Mouse (Mus musculus): ENCODE measurements at regions not wholly inside any gene's neighbourhood (a gene's known extent, or its start where the extent isn't known, plus 50 kb on each side); places are given as distances from the start of the nearest gene placed in this dataset.

DNA sequence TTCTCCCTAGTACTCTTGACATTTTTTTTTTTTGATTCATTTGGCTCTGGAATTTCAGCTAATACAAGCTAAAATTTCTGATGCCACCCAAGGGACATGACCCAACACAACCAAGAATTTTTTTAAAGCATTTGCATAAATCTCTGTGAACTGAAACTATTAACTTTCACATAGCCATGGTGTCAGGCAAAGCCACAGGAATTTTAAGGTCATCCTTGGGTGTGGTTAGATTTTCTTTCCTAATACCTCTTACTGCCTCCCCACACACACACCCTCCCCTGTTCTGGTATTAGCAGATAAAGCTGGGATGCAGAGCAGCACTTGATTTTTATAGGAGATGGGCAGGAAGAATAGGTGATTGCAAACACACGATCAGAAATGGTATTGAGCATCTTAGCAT is 150.9 kb upstream of the Tmco5 start:
- no peaks in the 10 kb centered on the region for H3K36me3 ChIP-seq
- WGBS, result 69% methylated on average over 1 of the region's 1 CpGs

DNA sequence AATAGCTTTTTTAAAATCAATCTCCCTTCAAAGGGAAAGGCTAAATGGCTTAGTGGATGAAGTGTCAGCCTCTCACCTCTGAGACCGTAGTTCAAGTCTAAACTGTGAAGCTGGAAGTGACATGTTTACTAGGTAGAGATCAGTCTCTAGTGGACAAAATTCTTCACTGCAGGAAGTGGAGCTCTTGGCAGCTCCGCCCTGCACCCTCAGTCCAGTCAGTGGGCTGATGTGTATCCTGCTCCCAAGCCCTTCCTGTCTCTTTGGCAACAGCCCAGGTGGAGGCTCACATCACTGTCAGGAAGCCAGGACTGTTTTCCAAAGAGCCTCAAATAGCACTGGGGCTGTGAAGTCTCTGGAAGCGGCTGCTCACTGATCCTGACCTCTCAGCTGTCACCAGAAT is 142.8 kb upstream of the Tmco5 start:
- no peaks in the 10 kb centered on the region for H3K27me3 ChIP-seq (ENCODE audit: insufficient read depth, poor library complexity, severe bottlenecking)
- H3K27ac ChIP-seq, result no peak overlapping the region
- H3K4me1 ChIP-seq, result no peaks in the 10 kb centered on the region
- DNase-seq (ENCODE audit: low spot score), result no peak
- H3K36me3 ChIP-seq, result no peaks in the 10 kb centered on the region
- WGBS, result 38% methylated on average over 3 of the region's 3 CpGs
- no peak overlapping the region for H3K4me3 ChIP-seq
- no peaks in the 10 kb centered on the region for H3K9me3 ChIP-seq

More for the DNA sequence above, 150.9 kb upstream of the Tmco5 start:
- Histone ChIP-seq H3K4me3 (no peak overlapping the region), H3K4me1 (no peaks in the 10 kb centered on the region), H3K9me3 (no peaks in the 10 kb centered on the region), H3K27ac (no peak overlapping the region), H3K27me3 (ENCODE audit: insufficient read depth, poor library complexity, severe bottlenecking) (no peaks in the 10 kb centered on the region)
- DNase-seq (ENCODE audit: low spot score), result no peak

DNA sequence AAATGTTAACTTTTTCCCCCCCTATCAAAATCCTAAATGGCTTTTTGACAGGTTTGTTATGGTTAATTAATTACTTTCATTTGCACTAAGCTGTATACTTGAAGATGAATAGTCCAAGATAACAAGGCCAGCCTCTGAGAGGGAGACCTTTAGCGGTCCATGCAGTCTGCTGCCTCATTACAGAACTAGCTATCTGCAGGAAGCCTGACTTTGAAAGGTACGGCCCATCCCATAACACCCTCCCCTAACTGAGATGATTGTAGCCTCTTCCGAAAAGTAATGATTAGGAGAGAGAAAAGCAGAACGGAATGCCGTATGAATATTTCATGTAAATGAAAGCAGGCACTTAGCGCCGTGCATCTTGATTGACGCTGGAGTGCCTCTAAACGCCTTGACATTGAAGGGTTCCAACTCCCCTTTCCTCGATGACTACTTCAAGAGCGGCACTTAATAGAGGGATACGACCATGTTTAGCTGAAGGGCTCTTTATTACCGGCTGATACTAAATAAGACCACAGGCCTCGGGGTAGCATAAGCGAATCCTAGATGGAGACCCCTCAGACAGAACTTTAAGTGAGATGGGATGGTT is 109.9 kb upstream of the Tmco5 start:
- Histone ChIP-seq H3K4me3 (no peak overlapping the region), H3K9me3 (no peaks in the 10 kb centered on the region), H3K27ac (no peak overlapping the region), H3K4me1 (no peaks in the 10 kb centered on the region), H3K27me3 (ENCODE audit: insufficient read depth, poor library complexity, severe bottlenecking) (peaks cover 5% of the 10 kb centered on the region; the same call in 1 of the 2 replicates), H3K36me3 (no peaks in the 10 kb centered on the region)
- WGBS, result 55% methylated on average over 15 of the region's 15 CpGs
- no peak for DNase-seq (ENCODE audit: low spot score)

DNA sequence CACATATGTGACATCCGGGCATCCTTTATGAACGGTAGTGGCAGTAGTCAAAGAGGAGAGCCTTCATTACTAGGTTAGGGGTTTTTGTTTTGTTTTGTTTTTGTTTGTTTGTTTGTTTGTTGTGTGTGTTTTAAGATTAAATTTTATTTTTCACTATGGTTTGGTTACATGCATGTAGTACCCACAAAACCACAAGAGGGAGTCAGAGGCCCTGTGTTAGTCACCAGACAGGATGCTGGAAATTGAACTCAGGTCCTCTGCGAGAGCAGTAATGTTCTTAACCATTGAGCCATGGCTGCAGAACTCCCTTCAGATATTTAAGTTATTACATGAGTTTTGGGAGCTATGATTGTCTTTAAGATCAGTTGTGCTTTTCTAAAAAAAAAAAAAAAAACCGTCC is 109.3 kb upstream of the Tmco5 start:
- Histone ChIP-seq H3K9me3 (no peaks in the 10 kb centered on the region), H3K27ac (no peak overlapping the region), H3K4me1 (no peaks in the 10 kb centered on the region), H3K36me3 (no peaks in the 10 kb centered on the region), H3K4me3 (no peak overlapping the region), H3K27me3 (ENCODE audit: insufficient read depth, poor library complexity, severe bottlenecking) (peaks cover 5% of the 10 kb centered on the region; the same call in 1 of the 2 replicates)
- DNase-seq (ENCODE audit: low spot score), result no peak
- WGBS, result 83% methylated on average over 4 of the region's 4 CpGs

DNA sequence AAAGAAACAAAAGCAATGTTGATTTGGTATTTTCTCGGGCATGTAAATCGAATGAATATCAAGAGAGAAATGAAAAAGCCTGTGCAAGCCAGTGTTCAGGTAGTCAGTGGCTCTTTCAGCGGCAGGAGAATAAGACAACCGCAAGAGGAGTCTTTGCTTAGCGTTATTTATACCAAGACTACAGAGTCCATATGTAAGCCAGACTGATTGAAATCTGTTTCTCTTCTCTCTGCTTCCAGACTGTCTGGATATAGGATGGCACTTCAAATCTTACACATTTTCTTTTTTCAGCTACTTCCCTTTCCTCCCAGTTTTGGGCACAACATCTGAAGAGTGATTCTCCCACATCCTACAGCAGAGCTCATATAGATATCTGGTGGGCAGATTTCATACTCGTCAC is 105.9 kb upstream of the Tmco5 start:
- 87% methylated on average over 6 of the region's 6 CpGs for WGBS
- DNase-seq (ENCODE audit: low spot score), result no peak
- Histone ChIP-seq H3K4me3 (no peak overlapping the region), H3K27ac (no peak overlapping the region), H3K4me1 (no peaks in the 10 kb centered on the region), H3K9me3 (no peaks in the 10 kb centered on the region), H3K36me3 (no peaks in the 10 kb centered on the region), H3K27me3 (ENCODE audit: insufficient read depth, poor library complexity, severe bottlenecking) (peaks cover 5% of the 10 kb centered on the region; the same call in 1 of the 2 replicates)

DNA sequence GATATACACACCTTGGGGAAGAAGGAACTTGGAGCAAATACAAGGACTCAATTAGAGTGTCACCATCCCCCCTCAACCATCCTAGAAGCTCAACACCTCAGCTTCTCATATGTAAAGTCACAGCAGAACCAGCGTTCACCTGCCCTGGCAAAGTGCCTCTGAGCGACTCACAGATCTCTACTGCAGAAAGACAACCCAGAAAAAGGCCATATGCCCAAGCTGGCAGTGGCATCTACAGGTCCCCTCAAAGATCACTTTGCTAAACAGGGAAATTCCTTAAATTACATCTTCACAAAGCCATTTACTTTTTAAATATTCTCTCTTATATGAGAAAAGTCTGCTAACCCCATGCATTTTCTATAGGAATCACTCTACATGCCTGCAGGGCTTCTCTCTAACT is 78.3 kb upstream of the Tmco5 start:
- no peak overlapping the region for H3K27ac ChIP-seq
- WGBS, result 67% methylated on average over 2 of the region's 2 CpGs

DNA sequence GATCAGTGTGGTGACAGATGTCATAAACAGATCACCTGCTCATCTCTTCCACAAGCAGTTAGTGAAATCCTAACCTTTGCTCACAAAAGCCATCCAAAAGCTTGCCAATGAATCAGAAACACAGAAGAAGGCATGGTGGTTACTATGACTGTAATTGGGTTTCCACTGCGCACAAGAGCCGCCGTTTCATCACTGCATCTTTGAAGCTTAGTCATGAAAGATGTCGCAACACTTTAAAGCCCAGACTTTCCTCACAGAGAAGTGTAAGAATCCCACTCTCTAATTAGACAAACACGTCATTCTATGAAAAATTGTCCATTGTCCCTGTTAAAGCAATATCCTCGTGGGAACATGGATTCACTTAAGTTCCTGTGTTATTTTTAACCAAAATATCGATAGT is 76.9 kb upstream of the Tmco5 start:
- no peaks in the 10 kb centered on the region for H3K36me3 ChIP-seq
- no peak overlapping the region for H3K4me3 ChIP-seq
- H3K27ac ChIP-seq, result no peak overlapping the region
- H3K9me3 ChIP-seq, result no peaks in the 10 kb centered on the region
- 79% methylated on average over 7 of the region's 7 CpGs for WGBS
- no peaks in the 10 kb centered on the region for H3K27me3 ChIP-seq (ENCODE audit: insufficient read depth, poor library complexity, severe bottlenecking)
- H3K4me1 ChIP-seq, result no peaks in the 10 kb centered on the region
- DNase-seq (ENCODE audit: low spot score), result no peak

More for the DNA sequence above, 78.3 kb upstream of the Tmco5 start:
- H3K9me3 ChIP-seq, result no peaks in the 10 kb centered on the region
- H3K4me3 ChIP-seq, result no peak overlapping the region
- H3K36me3 ChIP-seq, result no peaks in the 10 kb centered on the region
- no peaks in the 10 kb centered on the region for H3K27me3 ChIP-seq (ENCODE audit: insufficient read depth, poor library complexity, severe bottlenecking)
- DNase-seq (ENCODE audit: low spot score), result no peak
- no peaks in the 10 kb centered on the region for H3K4me1 ChIP-seq

DNA sequence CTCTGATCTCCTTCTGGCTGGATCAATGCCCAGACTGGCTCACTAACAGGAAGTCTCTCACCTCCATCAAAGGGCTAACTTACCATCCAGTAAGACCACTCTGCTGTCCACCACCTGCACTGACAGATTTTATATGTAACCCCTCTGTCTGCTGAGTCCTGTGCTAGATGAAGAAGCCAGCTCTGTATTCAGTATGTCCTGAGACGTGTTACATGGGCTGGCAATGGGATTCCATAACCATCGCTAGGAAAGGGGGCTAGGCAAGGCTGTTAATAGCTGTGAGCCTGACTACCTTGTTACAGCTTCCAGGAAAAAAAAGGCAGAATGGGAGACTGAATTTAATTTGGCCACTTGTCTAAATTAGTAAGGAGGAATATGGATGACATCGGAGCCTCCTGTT is 71.3 kb upstream of the Tmco5 start:
- Histone ChIP-seq H3K27me3 (ENCODE audit: insufficient read depth, poor library complexity, severe bottlenecking) (no peaks in the 10 kb centered on the region), H3K4me3 (no peak overlapping the region), H3K27ac (no peak overlapping the region), H3K9me3 (no peaks in the 10 kb centered on the region), H3K4me1 (no peaks in the 10 kb centered on the region), H3K36me3 (no peaks in the 10 kb centered on the region)
- DNase-seq (ENCODE audit: low spot score), result no peak
- WGBS, result 87% methylated on average over 3 of the region's 3 CpGs

DNA sequence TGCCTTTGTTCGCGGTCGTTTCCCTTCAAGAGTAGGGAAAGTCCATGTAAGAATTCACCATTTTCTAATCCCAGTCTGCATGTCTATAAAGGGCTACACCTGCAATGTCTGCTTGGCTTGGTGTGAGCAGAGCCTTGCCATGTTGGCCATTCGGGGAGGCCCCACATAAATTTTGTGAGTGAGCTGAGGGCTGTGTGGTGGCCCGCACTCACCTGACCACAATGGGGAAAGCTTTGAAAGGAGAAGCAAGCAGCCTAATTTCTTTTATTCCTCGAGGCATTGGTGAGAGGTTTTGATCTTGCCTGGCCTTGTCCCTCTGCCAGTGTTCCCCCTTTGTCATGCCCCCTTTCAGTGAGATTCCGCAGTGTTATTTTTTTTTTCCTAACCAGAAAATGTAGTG is 70.9 kb upstream of the Tmco5 start:
- no peaks in the 10 kb centered on the region for H3K27me3 ChIP-seq (ENCODE audit: insufficient read depth, poor library complexity, severe bottlenecking)
- WGBS, result 85% methylated on average over 7 of the region's 7 CpGs
- no peak overlapping the region for H3K27ac ChIP-seq
- no peak for DNase-seq (ENCODE audit: low spot score)
- H3K36me3 ChIP-seq, result no peaks in the 10 kb centered on the region
- H3K4me3 ChIP-seq, result no peak overlapping the region
- no peaks in the 10 kb centered on the region for H3K9me3 ChIP-seq
- no peaks in the 10 kb centered on the region for H3K4me1 ChIP-seq

DNA sequence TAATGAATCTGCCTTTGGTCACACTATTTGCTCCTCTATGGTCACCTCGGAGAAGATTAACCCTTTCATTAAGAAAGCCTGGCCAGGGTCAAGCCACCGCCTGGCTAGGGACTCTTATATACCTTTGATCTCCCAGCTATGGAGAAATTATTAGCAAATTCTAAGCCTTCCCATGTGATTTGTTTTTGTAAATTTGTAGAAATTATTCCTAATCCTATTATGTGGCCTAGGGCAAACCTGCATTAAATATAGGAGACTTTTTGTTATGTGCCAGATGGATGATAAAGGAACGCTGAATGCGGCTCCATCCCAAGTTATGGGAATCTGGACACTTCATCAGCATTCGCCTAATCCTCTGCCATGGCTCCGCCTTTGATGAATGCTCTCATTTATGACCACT is 70.4 kb upstream of the Tmco5 start:
- Histone ChIP-seq H3K27ac (no peak overlapping the region), H3K27me3 (ENCODE audit: insufficient read depth, poor library complexity, severe bottlenecking) (no peaks in the 10 kb centered on the region), H3K4me3 (no peak overlapping the region), H3K4me1 (0 out of 2 replicates have a peak, but pooled peaks cover 2% of the 10 kb centered on the region), H3K36me3 (no peaks in the 10 kb centered on the region), H3K9me3 (no peaks in the 10 kb centered on the region)
- no peak for DNase-seq (ENCODE audit: low spot score)
- WGBS, result 90% methylated on average over 6 of the region's 6 CpGs

DNA sequence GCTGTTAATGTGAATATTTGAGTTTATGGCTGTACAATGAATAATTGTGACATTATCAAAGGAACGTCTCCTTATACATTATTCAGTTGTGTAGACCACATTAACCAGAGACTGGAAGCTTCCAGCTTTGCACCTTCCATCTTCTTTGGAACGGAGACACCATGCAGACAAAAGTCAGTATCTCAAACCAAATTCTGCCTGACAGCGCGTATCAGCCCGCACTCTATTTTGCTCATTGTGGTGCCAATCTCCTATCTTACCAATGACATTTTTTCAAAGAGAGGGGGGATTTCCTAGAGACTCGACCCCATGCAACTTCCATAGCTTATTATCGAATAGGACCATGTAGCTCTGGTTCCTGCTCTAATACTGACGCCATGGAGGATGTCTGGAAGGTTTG is 69.9 kb upstream of the Tmco5 start:
- 84% methylated on average over 8 of the region's 8 CpGs for WGBS
- H3K4me1 ChIP-seq, result 0 out of 2 replicates have a peak, but pooled peaks cover 3% of the 10 kb centered on the region
- DNase-seq (ENCODE audit: low spot score), result no peak
- H3K27ac ChIP-seq, result no peak overlapping the region
- H3K9me3 ChIP-seq, result no peaks in the 10 kb centered on the region
- no peak overlapping the region for H3K4me3 ChIP-seq
- no peaks in the 10 kb centered on the region for H3K36me3 ChIP-seq
- no peaks in the 10 kb centered on the region for H3K27me3 ChIP-seq (ENCODE audit: insufficient read depth, poor library complexity, severe bottlenecking)

DNA sequence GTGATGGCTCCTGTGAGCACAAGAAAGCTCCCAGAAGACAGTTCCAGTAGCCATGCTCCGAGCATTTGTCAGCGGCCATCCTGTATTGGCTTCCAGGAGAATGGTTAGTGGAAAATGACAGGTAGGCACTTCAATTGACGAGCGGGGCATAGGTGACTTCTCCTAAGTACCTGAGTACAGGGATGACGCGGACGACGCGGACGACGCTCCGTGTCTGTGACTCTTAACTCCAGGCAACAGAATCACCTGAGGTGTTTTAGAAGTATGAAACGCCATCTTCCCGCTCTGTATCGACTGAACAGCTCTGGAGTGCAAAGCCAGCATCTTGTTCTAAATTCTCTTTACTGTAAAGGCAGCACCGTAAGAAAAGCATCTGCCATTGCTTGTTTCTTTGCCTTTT is 68.4 kb upstream of the Tmco5 start:
- WGBS, result 90% methylated on average over 16 of the region's 16 CpGs
- H3K4me3 ChIP-seq, result no peak overlapping the region
- H3K36me3 ChIP-seq, result no peaks in the 10 kb centered on the region
- H3K9me3 ChIP-seq, result no peaks in the 10 kb centered on the region
- H3K27ac ChIP-seq, result no peak overlapping the region
- no peak for DNase-seq (ENCODE audit: low spot score)
- no peaks in the 10 kb centered on the region for H3K27me3 ChIP-seq (ENCODE audit: insufficient read depth, poor library complexity, severe bottlenecking)
- 0 out of 2 replicates have a peak, but pooled peaks cover 3% of the 10 kb centered on the region for H3K4me1 ChIP-seq

DNA sequence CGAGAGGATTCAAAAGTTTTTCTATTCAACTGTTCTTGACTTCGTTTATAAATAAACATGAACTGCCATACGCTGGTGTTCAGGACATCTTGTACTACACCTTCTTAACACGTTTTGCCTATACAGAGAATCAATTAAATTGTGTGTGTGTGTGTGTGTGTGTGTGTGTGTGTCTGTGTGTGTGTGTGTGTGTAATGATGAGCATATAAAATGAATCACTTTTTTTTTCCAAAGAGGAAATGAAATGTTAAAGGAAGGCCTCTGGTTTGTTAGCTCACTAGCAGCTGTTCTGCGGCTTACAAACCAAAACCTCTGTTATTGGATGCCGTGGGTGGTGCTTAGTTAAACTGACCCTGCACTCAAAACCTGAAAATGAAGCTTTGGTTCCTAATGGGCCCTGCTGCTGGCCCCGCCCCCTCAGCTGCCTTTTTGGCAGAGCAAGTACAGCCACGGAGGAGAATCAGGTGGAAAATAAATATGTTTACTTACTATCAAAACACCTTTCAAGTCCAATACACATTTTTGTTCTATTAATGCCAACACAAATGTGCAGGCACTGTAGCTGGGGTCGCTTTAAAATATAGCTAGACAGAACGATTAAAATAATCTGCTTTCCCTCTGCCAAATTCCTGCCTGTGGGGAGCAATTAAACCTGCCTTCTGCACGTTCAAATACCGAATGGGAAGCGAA is 65.5 kb upstream of the Tmco5 start:
- Histone ChIP-seq H3K9me3 (no peaks in the 10 kb centered on the region), H3K27me3 (ENCODE audit: insufficient read depth, poor library complexity, severe bottlenecking) (no peaks in the 10 kb centered on the region), H3K4me1 (0 out of 2 replicates have a peak, but pooled peaks cover 3% of the 10 kb centered on the region), H3K36me3 (no peaks in the 10 kb centered on the region), H3K4me3 (no peak overlapping the region), H3K27ac (no peak overlapping the region)
- WGBS, result 53% methylated on average over 13 of the region's 13 CpGs
- no peak for DNase-seq (ENCODE audit: low spot score)

DNA sequence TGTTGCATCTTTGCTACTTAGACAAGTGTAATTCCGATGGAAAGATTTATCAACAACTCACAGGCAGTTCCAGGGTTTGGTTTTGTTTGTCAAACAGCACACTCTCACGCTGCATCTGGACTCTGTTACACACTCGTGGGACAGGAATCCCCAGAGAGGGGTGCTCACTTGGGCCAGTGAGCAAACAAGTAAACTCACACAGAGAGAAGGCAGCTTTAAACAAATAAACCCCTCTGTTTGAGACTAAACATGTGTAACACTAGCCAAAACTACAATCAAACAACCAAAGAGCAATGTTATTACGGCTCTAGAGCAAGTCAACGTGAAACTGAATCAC is 65.0 kb upstream of the Tmco5 start:
- no peaks in the 10 kb centered on the region for H3K27me3 ChIP-seq (ENCODE audit: insufficient read depth, poor library complexity, severe bottlenecking)
- H3K4me3 ChIP-seq, result no peak overlapping the region
- H3K27ac ChIP-seq, result no peak overlapping the region
- no peaks in the 10 kb centered on the region for H3K36me3 ChIP-seq
- no peaks in the 10 kb centered on the region for H3K9me3 ChIP-seq
- H3K4me1 ChIP-seq, result 0 out of 2 replicates have a peak, but pooled peaks cover 3% of the 10 kb centered on the region
- no peak for DNase-seq (ENCODE audit: low spot score)
- 51% methylated on average over 5 of the region's 5 CpGs for WGBS
